ENCODE assay signal across 23 mouse cellular contexts in genomic region chr19:32002623-32003022, GRCm38 (mm10).
"Had no signal": no experiment of that assay in that cellular context is flagged by ENCODE, and none has a peak within 500 bp of the region (broad histone marks: within the 10 kb centered on the region; RNA-seq: fewer than 3 reads in every experiment).

No protein-coding gene starts in this region.

- H3K27me3 ChIP-seq: kidney, embryonic 15.5 days; limb, embryonic 13.5 days; liver, embryonic 12.5 days; liver, embryonic 15.5 days; lung, embryonic 15.5 days; megakaryocyte, embryonic 14.5 days; midbrain, embryonic 13.5 days had no signal

- DNase-seq: kidney, adult 2 months; kidney, postnatal 10 days; kidney, postnatal 36 days; liver; lung, adult 18-20 months; lung, postnatal 10 days; lung, postnatal 36 days; right cerebral cortex, postnatal 14 days; right cerebral cortex, postnatal 4 days; thymus, adult 18-20 months; thymus, postnatal 36 days had no signal

- H3K9ac ChIP-seq: kidney, embryonic 15.5 days; limb, embryonic 13.5 days; liver, embryonic 12.5 days; liver, embryonic 15.5 days; lung, embryonic 15.5 days; midbrain, embryonic 13.5 days had no signal

- ATAC-seq: intestine, postnatal 0 days; liver, embryonic 12.5 days; midbrain, embryonic 13.5 days; midbrain, embryonic 16.5 days had no signal

- H3K4me1 ChIP-seq: kidney, embryonic 15.5 days; limb, embryonic 10.5 days; limb, embryonic 13.5 days; liver, embryonic 12.5 days; liver, embryonic 15.5 days; lung, embryonic 15.5 days; megakaryocyte, embryonic 14.5 days; midbrain, embryonic 10.5 days; midbrain, embryonic 13.5 days had no signal

- H3K27ac ChIP-seq: kidney, embryonic 15.5 days; limb, embryonic 10.5 days; limb, embryonic 13.5 days; liver, embryonic 12.5 days; liver, embryonic 15.5 days; lung, embryonic 15.5 days; midbrain, embryonic 10.5 days; midbrain, embryonic 13.5 days; stomach, postnatal 0 days had no signal

- H3K36me3 ChIP-seq: limb, embryonic 10.5 days; limb, embryonic 13.5 days; liver, embryonic 12.5 days; liver, embryonic 15.5 days; midbrain, embryonic 10.5 days; midbrain, embryonic 13.5 days had no signal

- H3K4me2 ChIP-seq: kidney, embryonic 15.5 days; limb, embryonic 13.5 days; liver, embryonic 12.5 days; liver, embryonic 15.5 days; lung, embryonic 15.5 days; midbrain, embryonic 13.5 days had no signal

- H3K9me3 ChIP-seq: kidney, embryonic 15.5 days; limb, embryonic 10.5 days; limb, embryonic 13.5 days; liver, embryonic 12.5 days; liver, embryonic 15.5 days; lung, embryonic 15.5 days; megakaryocyte, embryonic 14.5 days; midbrain, embryonic 10.5 days; midbrain, embryonic 13.5 days had no signal

- H3K4me3 ChIP-seq: kidney, embryonic 15.5 days; limb, embryonic 10.5 days; limb, embryonic 13.5 days; liver, embryonic 12.5 days; liver, embryonic 15.5 days; lung, embryonic 15.5 days; megakaryocyte, embryonic 14.5 days; midbrain, embryonic 10.5 days; midbrain, embryonic 13.5 days had no signal
